Mouse (Mus musculus): ENCODE measurements around the gene Gemin4. TPM values are rescaled to one million over a fixed set of nuclear protein-coding genes. Genes with fewer than 3 reads are reported as not detected.

Gene Gemin4
- polyA plus RNA-seq, 1 experiment, result 8.5 TPM

DNA sequence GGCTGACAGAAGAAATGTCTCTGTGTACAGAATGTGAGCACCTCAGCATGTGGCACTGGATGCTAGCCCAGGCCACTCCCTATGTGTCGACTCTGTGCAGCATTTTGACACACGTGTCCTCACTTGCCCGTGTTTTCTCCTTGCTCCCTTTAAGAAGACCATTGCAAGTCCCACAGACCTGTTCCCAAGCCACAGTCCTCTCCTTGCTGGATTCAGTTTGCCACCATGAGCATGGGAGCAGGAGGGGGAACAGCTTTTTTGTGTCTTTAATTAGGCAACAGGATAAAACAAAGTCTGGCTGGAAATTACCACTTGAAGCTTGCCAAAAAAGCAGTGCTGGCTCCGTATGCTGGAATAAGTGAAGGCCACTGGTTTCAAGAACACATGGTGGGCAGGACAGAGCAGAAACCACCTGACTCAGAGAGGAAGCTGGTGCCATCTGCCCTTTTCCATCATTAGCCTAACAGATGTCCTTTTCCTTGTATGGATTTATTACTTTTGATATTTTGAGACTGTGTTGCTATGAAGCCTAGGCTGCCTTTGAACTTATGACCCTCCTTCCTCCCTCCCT lies 38.1 kb upstream of the Gemin4 start:
- TF ChIP-seq POLR2A (IDR thresholded peaks at IDR 0.05; ENCODE audit: borderline replicate concordance, insufficient read depth, low read length) (peak; percentile 48; the same call in 1 of the 2 replicates), CTCF (IDR thresholded peaks at IDR 0.05; ENCODE audit: borderline replicate concordance, insufficient read depth, low read depth, low read length) (no peak)
- peak; percentile 86 to 93 for DNase-seq
- no peaks in the 10 kb centered on the region for H3K27me3 ChIP-seq (ENCODE audit: control insufficient read depth, insufficient read depth, low read length)
- peak overlapping the region; percentile 91 for H3K27ac ChIP-seq (ENCODE audit: insufficient read depth, low read length)
- H3K4me1 ChIP-seq (ENCODE audit: control insufficient read depth, insufficient read depth, low read length), result peaks cover 71% of the 10 kb centered on the region
- no peak overlapping the region for H3K4me3 ChIP-seq (replicated peaks; ENCODE audit: insufficient read depth, low read depth, low read length)
- 4% methylated on average over 4 of the region's 4 CpGs for WGBS

DNA sequence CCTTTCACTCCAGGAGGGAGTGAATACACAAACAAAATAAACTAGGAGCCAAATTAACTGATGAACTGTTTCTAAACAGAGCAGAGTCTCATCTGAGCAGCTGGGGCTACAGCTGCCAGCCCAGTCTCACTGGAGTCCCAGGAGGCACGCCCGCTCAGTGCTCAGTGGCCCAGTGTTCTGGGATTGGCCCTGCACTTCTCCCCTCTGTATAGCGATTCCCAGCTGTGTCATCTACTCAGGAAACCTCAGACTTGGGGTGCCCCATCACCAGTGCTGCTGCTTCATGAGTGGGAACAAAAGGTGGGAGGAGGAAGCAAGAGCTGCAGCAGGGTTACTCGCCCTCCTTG lies 36.4 kb upstream of the Gemin4 start:
- TF ChIP-seq CTCF (IDR thresholded peaks at IDR 0.05; ENCODE audit: borderline replicate concordance, insufficient read depth, low read depth, low read length) (no peak), POLR2A (IDR thresholded peaks at IDR 0.05; ENCODE audit: borderline replicate concordance, insufficient read depth, low read length) (no peak)
- WGBS, result 57% methylated on average over 4 of the region's 4 CpGs
- no peak overlapping the region for H3K4me3 ChIP-seq (replicated peaks; ENCODE audit: insufficient read depth, low read depth, low read length)
- H3K27ac ChIP-seq (ENCODE audit: insufficient read depth, low read length), result 0 out of 2 replicates have a peak overlapping the region, but pooled peaks have one; percentile 91
- peaks cover 55% of the 10 kb centered on the region for H3K4me1 ChIP-seq (ENCODE audit: control insufficient read depth, insufficient read depth, low read length)
- no peaks in the 10 kb centered on the region for H3K27me3 ChIP-seq (ENCODE audit: control insufficient read depth, insufficient read depth, low read length)
- DNase-seq, result no peak

DNA sequence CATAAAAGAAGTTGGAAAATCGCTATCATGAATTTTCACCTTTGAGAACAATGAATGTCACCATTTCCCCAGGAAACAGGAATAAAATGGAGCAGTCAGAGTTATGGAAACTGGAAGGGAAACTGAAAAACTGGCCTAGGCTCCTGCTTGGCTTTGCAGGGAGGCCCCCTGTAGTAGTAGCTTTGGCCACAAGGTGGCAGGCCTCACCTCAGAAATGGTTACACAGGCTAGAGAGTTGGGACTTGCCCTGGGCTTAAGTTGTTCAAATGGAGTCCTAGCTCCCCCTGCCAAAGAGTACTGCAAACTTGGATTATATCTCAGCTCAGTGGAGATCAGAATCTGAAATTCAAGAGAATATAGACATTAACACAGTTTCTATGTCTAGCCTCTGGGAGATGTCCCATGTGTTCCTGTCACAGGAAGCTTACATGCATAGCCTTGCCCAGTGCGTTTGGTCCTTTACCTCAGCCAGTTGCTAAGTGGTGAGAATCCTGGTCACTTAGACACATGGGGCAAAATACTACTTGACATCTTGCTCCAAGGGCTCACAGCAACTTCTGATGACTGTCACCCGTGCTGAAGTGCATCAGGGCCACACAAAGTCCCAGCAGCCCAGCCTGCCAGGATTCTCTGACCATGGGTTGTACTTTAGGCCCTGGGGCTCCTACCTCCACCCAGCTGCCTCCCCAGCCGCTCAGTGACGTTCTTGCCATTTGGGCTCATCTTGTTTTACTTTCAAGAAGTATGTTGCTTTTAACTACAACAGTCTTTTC lies 35.9 kb upstream of the Gemin4 start:
- Histone ChIP-seq H3K4me1 (ENCODE audit: control insufficient read depth, insufficient read depth, low read length) (peaks cover 53% of the 10 kb centered on the region), H3K4me3 (replicated peaks; ENCODE audit: insufficient read depth, low read depth, low read length) (no peak overlapping the region), H3K27me3 (ENCODE audit: control insufficient read depth, insufficient read depth, low read length) (no peaks in the 10 kb centered on the region), H3K27ac (ENCODE audit: insufficient read depth, low read length) (no peak overlapping the region)
- WGBS, result 20% methylated on average over 5 of the region's 5 CpGs
- peak; percentile 86 to 92 for DNase-seq
- TF ChIP-seq CTCF (IDR thresholded peaks at IDR 0.05; ENCODE audit: borderline replicate concordance, insufficient read depth, low read depth, low read length) (peak; percentile 93), POLR2A (IDR thresholded peaks at IDR 0.05; ENCODE audit: borderline replicate concordance, insufficient read depth, low read length) (no peak)

DNA sequence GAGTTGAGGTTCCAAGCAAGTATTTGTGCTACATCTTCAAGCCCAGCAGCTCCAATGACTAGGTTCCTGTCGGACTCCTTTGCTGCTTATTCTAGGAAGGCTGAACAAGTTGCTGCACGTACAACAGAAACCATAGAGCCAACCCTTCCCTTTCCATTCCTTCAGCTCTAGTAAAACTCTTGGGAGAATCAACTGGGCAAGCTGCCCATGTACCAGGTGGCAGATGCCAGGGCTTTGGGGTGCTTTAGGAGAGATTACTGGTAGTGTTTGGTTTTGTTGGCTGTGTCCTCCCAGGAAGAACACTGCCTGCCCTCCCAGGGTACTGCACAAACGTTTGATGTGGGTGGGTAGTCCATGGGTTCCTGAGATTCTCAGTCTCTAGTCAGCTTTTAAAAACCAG lies 34.6 kb upstream of the Gemin4 start:
- DNase-seq, result peak; percentile 79 to 84
- TF ChIP-seq CTCF (IDR thresholded peaks at IDR 0.05; ENCODE audit: borderline replicate concordance, insufficient read depth, low read depth, low read length) (no peak), POLR2A (IDR thresholded peaks at IDR 0.05; ENCODE audit: borderline replicate concordance, insufficient read depth, low read length) (no peak)
- WGBS, result 22% methylated on average over 3 of the region's 3 CpGs
- H3K4me3 ChIP-seq (replicated peaks; ENCODE audit: insufficient read depth, low read depth, low read length), result no peak overlapping the region
- peaks cover 45% of the 10 kb centered on the region for H3K4me1 ChIP-seq (ENCODE audit: control insufficient read depth, insufficient read depth, low read length)
- no peaks in the 10 kb centered on the region for H3K27me3 ChIP-seq (ENCODE audit: control insufficient read depth, insufficient read depth, low read length)
- peak overlapping the region; percentile 45 for H3K27ac ChIP-seq (ENCODE audit: insufficient read depth, low read length)

DNA sequence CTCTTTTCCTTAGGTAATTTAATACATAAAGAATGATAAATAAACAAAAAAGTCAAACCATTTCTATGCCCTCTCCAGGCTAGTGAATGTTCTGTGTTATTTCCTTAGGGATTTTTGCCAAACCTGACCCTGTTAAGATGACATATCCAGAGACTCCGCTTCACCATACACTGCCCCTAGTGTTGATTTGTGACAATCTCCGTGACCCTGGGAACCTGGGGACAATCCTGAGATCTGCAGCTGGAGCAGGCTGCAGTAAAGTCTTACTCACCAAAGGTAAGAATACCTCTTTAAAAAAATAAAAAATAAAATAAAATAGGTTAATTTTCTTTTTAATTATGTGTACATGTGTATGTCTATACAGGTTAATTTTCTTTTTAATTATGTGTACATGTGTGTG lies 29.8 kb upstream of the Gemin4 start:
- TF ChIP-seq CTCF (IDR thresholded peaks at IDR 0.05; ENCODE audit: borderline replicate concordance, insufficient read depth, low read depth, low read length), result 0 out of 2 replicates have a peak, but pooled peaks have one; percentile 6
- TF ChIP-seq POLR2A (IDR thresholded peaks at IDR 0.05; ENCODE audit: borderline replicate concordance, insufficient read depth, low read length), result no peak
- no peaks in the 10 kb centered on the region for H3K27me3 ChIP-seq (ENCODE audit: control insufficient read depth, insufficient read depth, low read length)
- peaks cover 9% of the 10 kb centered on the region; the same call in 1 of the 2 replicates for H3K4me1 ChIP-seq (ENCODE audit: control insufficient read depth, insufficient read depth, low read length)
- no peak overlapping the region for H3K4me3 ChIP-seq (replicated peaks; ENCODE audit: insufficient read depth, low read depth, low read length)
- H3K27ac ChIP-seq (ENCODE audit: insufficient read depth, low read length), result no peak overlapping the region
- 33% methylated on average over 2 of the region's 2 CpGs for WGBS
- DNase-seq, result no peak

DNA sequence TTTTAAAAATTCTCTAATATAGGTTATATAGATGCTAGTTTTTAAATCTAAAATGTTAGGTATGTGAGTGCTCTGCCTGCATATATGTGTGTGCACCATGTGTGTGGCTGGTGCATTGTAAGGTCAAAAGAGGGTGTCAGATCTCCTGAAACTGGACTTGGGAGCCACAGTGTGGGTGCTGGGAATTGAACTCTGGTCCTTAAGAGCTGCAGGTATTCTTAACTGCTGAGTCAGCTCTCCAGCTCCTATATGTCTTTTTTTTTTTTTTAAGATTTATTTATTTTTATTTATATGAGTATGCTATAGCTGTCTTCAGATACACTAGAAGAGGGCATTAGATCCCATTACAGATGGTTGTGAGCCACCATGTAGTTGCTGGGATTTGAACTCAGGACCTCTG lies 29.0 kb upstream of the Gemin4 start:
- H3K27me3 ChIP-seq (ENCODE audit: control insufficient read depth, insufficient read depth, low read length), result no peaks in the 10 kb centered on the region
- no peak overlapping the region for H3K27ac ChIP-seq (ENCODE audit: insufficient read depth, low read length)
- H3K4me1 ChIP-seq (ENCODE audit: control insufficient read depth, insufficient read depth, low read length), result peaks cover 4% of the 10 kb centered on the region; the same call in 1 of the 2 replicates
- no peak for DNase-seq
- no peak overlapping the region for H3K4me3 ChIP-seq (replicated peaks; ENCODE audit: insufficient read depth, low read depth, low read length)
- TF ChIP-seq POLR2A (IDR thresholded peaks at IDR 0.05; ENCODE audit: borderline replicate concordance, insufficient read depth, low read length) (no peak), CTCF (IDR thresholded peaks at IDR 0.05; ENCODE audit: borderline replicate concordance, insufficient read depth, low read depth, low read length) (no peak)

DNA sequence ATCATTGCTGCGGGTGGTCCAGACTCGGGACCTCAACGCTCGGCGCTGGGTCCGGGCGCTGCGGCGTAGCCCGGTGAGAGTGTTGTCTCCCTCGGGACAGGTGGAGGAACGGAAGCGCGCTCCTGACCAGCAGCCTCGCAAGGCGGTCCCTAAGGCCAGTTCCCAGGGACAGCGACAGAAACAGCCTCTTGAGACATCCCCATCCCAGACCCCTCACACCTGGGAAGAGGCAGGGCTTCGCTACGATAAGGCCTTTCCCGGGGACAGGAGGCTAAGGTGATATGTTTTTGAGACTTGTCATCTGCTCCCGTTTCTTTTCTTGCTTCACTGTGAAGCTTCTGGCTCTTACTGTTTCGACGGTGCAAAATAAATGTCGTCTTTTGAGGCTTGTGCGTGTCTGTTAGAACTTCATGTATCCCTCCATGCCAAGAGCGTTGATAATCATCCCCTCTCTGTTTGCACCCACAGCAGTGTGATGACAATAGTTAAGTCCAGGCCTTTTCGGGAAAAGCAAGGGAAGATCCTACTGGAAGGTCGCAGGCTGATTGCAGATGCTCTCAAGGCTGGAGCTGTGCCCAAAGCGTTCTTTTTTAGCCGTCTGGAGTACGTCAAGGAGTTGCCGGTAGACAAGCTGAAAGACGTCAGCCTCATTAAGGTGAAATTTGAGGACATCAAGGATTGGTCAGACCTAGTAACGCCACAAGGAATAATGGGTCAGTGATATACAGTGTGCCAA lies 26.5 kb upstream of the Gemin4 start:
- Histone ChIP-seq H3K27me3 (ENCODE audit: control insufficient read depth, insufficient read depth, low read length) (no peaks in the 10 kb centered on the region), H3K27ac (ENCODE audit: insufficient read depth, low read length) (peak overlapping the region; percentile 48; the same call in 1 of the 2 replicates), H3K4me1 (ENCODE audit: control insufficient read depth, insufficient read depth, low read length) (peaks cover 4% of the 10 kb centered on the region; the same call in 1 of the 2 replicates), H3K4me3 (replicated peaks; ENCODE audit: insufficient read depth, low read depth, low read length) (peak overlapping the region; percentile 78)
- WGBS, result under 1% methylated on average over 34 of the region's 34 CpGs
- peak in 1 of 2 experiments; percentile 38 for DNase-seq
- TF ChIP-seq CTCF (IDR thresholded peaks at IDR 0.05; ENCODE audit: borderline replicate concordance, insufficient read depth, low read depth, low read length) (no peak), POLR2A (IDR thresholded peaks at IDR 0.05; ENCODE audit: borderline replicate concordance, insufficient read depth, low read length) (no peak)

All from cerebellum, adult 2 months (tissue).